Mouse (Mus musculus) spleen, embryonic (tissue): ENCODE results near the gene Tmem127.

ENCODE experiments used
- CTCF ChIA-PET: fragments of 350-600 bp; sonication (Branson Sonifier 250); formaldehyde crosslinking; loops from one replicate; lab custom pipeline; 2022; lab: Charles Lee

Tmem127 gene

GRCm38 (mm10) chr2:127310246-127310645 lies 62.5 kb downstream of the Tmem127 start:
- CTCF ChIA-PET: interaction anchor here (0.9 kb wide), 1 partner anchor 31 kb away, joined by 8 read pairs; no protein-coding TSS in a partner anchor

DNA sequence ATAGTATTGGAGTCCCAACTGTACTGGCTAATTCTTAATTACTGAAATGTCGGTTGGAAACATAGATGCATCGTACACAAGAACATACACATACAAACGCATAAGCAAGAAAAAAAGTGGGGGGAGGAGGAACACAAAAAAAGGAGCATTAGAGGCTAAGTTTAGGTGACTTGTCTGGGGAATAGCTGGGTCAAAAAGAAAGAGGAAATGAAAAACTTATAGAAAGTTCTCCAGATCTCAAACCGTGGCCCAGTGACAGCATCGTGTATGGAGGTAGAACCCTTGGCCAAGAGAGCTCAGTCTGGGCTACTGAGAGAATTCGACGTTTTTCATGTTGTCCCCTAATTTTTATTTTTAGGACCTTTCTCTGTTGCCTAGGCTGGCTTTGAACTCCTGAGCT lies 63.0 kb downstream of the Tmem127 start:
- CTCF ChIA-PET: interaction anchor here (0.5 to 0.9 kb wide), 2 partner anchors 30 to 132 kb away, joined by 8 to 10 read pairs; no protein-coding TSS in a partner anchor
